Mouse (Mus musculus): ENCODE measurements around the gene Vps39.

Vps39 gene

DNA sequence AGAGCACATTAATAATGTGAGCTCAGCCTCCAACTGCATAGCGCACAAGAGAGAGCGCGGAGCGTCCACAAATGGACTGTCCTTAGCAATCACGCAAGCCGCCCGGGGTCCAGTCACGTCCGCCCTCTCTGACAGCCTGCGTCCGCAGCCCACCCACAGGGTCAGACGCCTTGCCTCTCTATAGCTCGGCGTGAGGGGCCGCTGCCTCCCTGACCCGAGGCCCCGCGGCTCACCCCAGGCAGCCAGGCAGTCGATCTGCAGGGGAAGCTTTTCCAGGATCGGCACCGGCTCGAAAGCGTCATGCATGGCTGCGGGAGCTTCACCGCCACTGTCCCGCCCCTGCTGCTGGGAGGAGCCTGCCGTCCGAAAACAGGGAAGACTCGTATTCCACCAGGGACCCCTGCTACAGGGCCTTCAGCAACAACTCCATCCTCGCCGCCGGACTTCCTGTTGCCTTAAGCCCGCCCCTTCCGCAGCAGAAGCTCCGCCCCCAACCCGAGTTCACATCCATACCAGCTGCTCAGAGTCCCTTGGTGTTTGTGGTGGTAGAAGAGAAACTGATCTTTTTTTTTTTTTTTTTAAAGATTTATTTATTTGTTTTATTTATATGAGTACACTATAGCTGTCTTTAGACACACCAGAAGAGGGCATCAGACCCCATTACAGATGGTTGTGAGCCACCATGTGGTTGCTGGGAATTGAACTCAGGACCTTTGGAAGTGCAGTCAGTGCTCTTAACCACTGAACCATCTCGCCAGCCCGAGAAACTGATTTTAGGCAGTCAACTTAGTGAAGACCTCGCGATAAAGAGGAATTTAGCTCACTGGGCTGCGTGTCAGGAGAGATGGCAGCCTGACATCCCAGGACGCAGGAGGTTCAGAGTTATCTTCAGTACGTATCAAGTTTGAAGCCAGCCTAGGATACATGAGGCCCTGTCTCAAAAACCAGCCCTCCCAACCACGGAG is at the start of gene Vps39:
TSS of gene Vps39 (minus strand) at position 456 of the 965 bp plus-strand sequence.
- peak; percentile 87 to 90 for DNase-seq

GRCm38 (mm10) chr2:120397951-120398350 is 45.0 kb upstream of the Vps39 start:
- no peak for DNase-seq

- DNase-seq = peak; percentile 4 to 20
Observed at GRCm38 (mm10) chr2:120392406-120392805, 39.5 kb upstream of the Vps39 start.

GRCm38 (mm10) chr2:120390934-120391333 is 38.0 kb upstream of the Vps39 start:
- DNase-seq = no peak

- DNase-seq = no peak
Observed at GRCm38 (mm10) chr2:120389376-120389775, 36.4 kb upstream of the Vps39 start.

GRCm38 (mm10) chr2:120387291-120387690 is 34.4 kb upstream of the Vps39 start:
- DNase-seq = no peak

GRCm38 (mm10) chr2:120386264-120386663 is 33.3 kb upstream of the Vps39 start:
- no peak for DNase-seq

DNA sequence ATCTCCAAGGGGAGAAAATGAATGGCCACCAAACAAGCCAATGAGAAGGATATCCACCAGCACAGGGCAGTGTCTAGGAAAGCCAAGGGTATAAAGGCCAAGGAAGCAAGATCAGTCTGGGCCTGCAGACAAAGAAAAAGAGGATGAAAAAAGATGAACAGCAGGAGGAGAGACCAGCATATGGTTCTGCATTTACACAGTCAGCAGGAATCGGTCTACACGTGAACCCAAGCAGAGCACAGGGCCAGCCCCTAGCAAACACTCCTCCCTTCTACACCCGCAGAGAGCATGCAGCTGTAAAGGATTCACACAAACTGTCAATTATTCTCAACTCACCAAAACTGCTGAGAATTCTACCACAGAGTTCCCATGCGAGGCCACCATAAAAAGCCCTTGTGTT is 20.9 kb upstream of the Vps39 start:
- DNase-seq = no peak

GRCm38 (mm10) chr2:120367416-120368207 is 14.7 kb upstream of the Vps39 start:
- no peak for DNase-seq

- DNase-seq = no peak
Observed at GRCm38 (mm10) chr2:120366501-120366900, 13.6 kb upstream of the Vps39 start.

- DNase-seq = no peak
Observed at GRCm38 (mm10) chr2:120360425-120360824, 7.5 kb upstream of the Vps39 start.

GRCm38 (mm10) chr2:120351321-120351720 is 1.6 kb downstream of the Vps39 start:
- DNase-seq = no peak

GRCm38 (mm10) chr2:120348120-120348519 is 4.8 kb downstream of the Vps39 start:
- peak; percentile 8 to 22 for DNase-seq

GRCm38 (mm10) chr2:120341741-120342140 is 11.2 kb downstream of the Vps39 start:
- DNase-seq = no peak

DNA sequence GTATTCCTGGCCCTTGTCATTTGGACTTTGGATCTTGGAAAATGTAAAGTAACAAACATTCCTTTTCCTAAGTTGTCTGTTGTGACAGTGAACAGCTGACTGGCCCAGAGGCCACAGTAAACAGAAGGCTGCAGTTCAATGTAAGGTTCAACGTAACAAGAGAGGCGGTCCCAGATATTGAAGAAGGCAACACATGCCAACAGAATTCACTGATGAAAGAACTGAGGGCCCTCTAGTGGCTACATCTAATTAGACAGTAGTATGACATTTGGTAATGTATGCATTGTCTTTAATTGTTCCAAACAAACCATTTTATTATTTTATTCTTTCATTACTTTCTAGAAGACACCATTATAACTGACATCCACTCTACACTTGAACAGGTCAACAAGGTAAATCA is 15.1 kb downstream of the Vps39 start:
- DNase-seq = no peak

GRCm38 (mm10) chr2:120331575-120331974 is 21.4 kb downstream of the Vps39 start:
- DNase-seq = no peak

- no peak for DNase-seq
Observed at GRCm38 (mm10) chr2:120315077-120315476, 37.9 kb downstream of the Vps39 start.

- no peak for DNase-seq
Observed at GRCm38 (mm10) chr2:120314487-120314886, 38.5 kb downstream of the Vps39 start.

DNA sequence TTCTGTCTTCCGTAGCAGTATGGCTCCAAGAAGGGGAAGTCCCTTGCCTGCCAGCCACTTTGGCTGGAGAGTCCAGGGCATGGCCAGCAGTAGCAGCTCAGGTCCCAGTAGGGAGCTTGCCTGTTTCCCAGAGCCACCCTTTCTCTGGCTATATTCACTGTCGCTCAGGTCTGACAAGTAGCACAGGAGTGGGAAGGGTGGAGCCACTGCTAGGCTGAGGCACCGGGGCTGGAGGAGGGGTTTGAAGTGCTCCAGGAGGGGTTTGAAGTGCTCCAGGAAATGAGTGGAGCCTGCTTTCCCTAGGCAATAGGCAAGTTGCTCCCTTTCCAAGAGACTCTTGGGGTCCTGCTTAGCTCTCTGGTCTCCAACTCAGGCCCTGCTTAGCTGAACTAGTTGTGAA is 39.0 kb downstream of the Vps39 start, which contains the start of gene Pla2g4f:
TSS of gene Pla2g4f (minus strand) at position 190 of the 400 bp plus-strand sequence.
- DNase-seq = no peak

GRCm38 (mm10) chr2:120312276-120312825 is 40.6 kb downstream of the Vps39 start:
- DNase-seq = no peak

DNA sequence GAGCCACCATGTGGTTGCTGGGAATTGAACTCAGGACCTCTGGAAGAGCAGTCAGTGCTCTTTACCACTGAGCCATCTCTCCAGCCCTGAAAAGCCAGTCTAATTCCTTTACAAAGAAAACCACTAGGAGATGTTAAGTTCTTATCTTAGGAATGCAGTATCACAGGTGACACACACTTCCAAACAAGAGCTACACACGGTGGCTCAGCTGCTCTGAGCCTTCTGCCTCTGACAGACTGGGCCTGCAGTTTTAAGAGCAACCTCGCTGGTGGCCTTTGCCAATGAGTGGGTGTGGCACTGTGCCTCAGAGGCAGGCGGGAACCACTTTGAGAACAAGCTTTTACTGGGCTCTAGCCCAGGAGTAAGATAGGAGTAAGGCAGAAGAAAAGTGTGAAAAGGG is 48.8 kb downstream of the Vps39 start:
- DNase-seq = no peak

GRCm38 (mm10) chr2:120301076-120301475 is 51.9 kb downstream of the Vps39 start:
- no peak for DNase-seq

- DNase-seq = no peak
Observed at GRCm38 (mm10) chr2:120299866-120300265, 53.1 kb downstream of the Vps39 start.

All from thymus, postnatal 36 days (tissue).